ENCODE assay signal across 21 mouse cellular contexts in genomic region chrX:56151396-56151795, GRCm38 (mm10). TPM values are rescaled to one million over a fixed set of nuclear protein-coding genes. Genes with fewer than 3 reads are reported as not detected.
A peak's percentile ranks its signal among the peaks of the same experiment; 100 is the strongest.
DNase-seq lines count a peak whose midpoint lies in the region; ATAC-seq and TF ChIP-seq lines count a peak whose summit lies in the region.
"Had no signal": no experiment of that assay in that cellular context is flagged by ENCODE, and none has a peak within 500 bp of the region (broad histone marks: within the 10 kb centered on the region; RNA-seq: fewer than 3 reads in every experiment).

No protein-coding gene starts in this region.

- no peak for TF ChIP-seq POLR2A in kidney, adult 2 months (IDR thresholded peaks at IDR 0.05; ENCODE audit: low read depth, low read length)

- peak; percentile 0 for DNase-seq in kidney, postnatal 0 days (ENCODE audit: low spot score)
- no peak for DNase-seq in kidney, adult 2 months
- DNase-seq in embryonic facial prominence, embryonic 10.5 days (ENCODE audit: low spot score): peak; percentile 6
- DNase-seq in retina, embryonic 14.5 days (ENCODE audit: low spot score): peak; percentile 41
- no peak for DNase-seq in gastrocnemius, postnatal 10 days
- no peak for DNase-seq in ovary, adult 18-20 months (ENCODE audit: low spot score)
- DNase-seq: adrenal gland, adult 2 months; cerebellum, adult 18-20 months; gastrocnemius, adult 2 months; heart, adult 11 months; heart, postnatal 4 days; kidney, postnatal 14 days; lung, postnatal 10 days had no signal

- no peaks in the 10 kb centered on the region for H3K9me3 ChIP-seq in kidney, postnatal 0 days (replicated peaks; ENCODE audit: low read length)
- H3K9me3 ChIP-seq in embryonic facial prominence, embryonic 10.5 days: no peaks in the 10 kb centered on the region
- no peaks in the 10 kb centered on the region for H3K9me3 ChIP-seq in midbrain, embryonic 13.5 days
- H3K9me3 ChIP-seq: embryonic facial prominence, embryonic 15.5 days; forebrain, embryonic 10.5 days; liver, embryonic 15.5 days; stomach, embryonic 15.5 days had no signal

- no peak overlapping the region for H3K9ac ChIP-seq in kidney, postnatal 0 days (ENCODE audit: low read depth, low read length)
- H3K9ac ChIP-seq in midbrain, embryonic 13.5 days (replicated peaks): no peak overlapping the region
- H3K9ac ChIP-seq: embryonic facial prominence, embryonic 15.5 days; liver, embryonic 15.5 days; stomach, embryonic 15.5 days had no signal

- peak; percentile 57; the same call in 1 of the 2 replicates for ATAC-seq in kidney, postnatal 0 days (replicated peaks; ENCODE audit: low FRiP score, low read depth)
- ATAC-seq in midbrain, embryonic 13.5 days: peak; percentile 94
- ATAC-seq in megakaryocyte-erythroid progenitor cell, adult 5-6 weeks (replicated peaks; ENCODE audit: low FRiP score, low TSS enrichment, poor library complexity, severe bottlenecking): no peak
- ATAC-seq: intestine, postnatal 0 days; Patski had no signal

- H3K27me3 ChIP-seq in kidney, postnatal 0 days (ENCODE audit: insufficient read depth, low read length): no peaks in the 10 kb centered on the region
- H3K27me3 ChIP-seq in kidney, adult 2 months (replicated peaks; ENCODE audit: control insufficient read depth, insufficient read depth, low read length): no peaks in the 10 kb centered on the region
- H3K27me3 ChIP-seq in embryonic facial prominence, embryonic 10.5 days (replicated peaks; ENCODE audit: low read depth, poor library complexity, severe bottlenecking): no peaks in the 10 kb centered on the region
- H3K27me3 ChIP-seq in midbrain, embryonic 13.5 days: no peaks in the 10 kb centered on the region
- H3K27me3 ChIP-seq: embryonic facial prominence, embryonic 15.5 days; liver, embryonic 15.5 days; Patski; stomach, embryonic 15.5 days had no signal

- WGBS in kidney, postnatal 0 days: 75% methylated on average over 2 of the region's 2 CpGs
- WGBS in kidney, adult 2 months: 72% methylated on average over 2 of the region's 2 CpGs
- 87% methylated on average over 2 of the region's 2 CpGs for WGBS in embryonic facial prominence, embryonic 10.5 days
- 90% methylated on average over 2 of the region's 2 CpGs for WGBS in midbrain, embryonic 13.5 days

- no peak overlapping the region for H3K27ac ChIP-seq in kidney, postnatal 0 days
- no peak overlapping the region for H3K27ac ChIP-seq in kidney, adult 2 months (ENCODE audit: insufficient read depth, low read depth, low read length)
- no peak overlapping the region for H3K27ac ChIP-seq in embryonic facial prominence, embryonic 10.5 days (replicated peaks)
- no peak overlapping the region for H3K27ac ChIP-seq in midbrain, embryonic 13.5 days
- H3K27ac ChIP-seq: embryonic facial prominence, embryonic 15.5 days; forebrain, embryonic 10.5 days; gastrocnemius, adult 2 months; liver, embryonic 15.5 days; stomach, embryonic 15.5 days had no signal

- H3K36me3 ChIP-seq in kidney, postnatal 0 days (ENCODE audit: insufficient read depth, low read length): no peaks in the 10 kb centered on the region
- H3K36me3 ChIP-seq in kidney, adult 2 months (ENCODE audit: control insufficient read depth, insufficient read depth, low read length): no peaks in the 10 kb centered on the region
- no peaks in the 10 kb centered on the region for H3K36me3 ChIP-seq in embryonic facial prominence, embryonic 10.5 days (replicated peaks)
- H3K36me3 ChIP-seq in midbrain, embryonic 13.5 days: no peaks in the 10 kb centered on the region
- H3K36me3 ChIP-seq: embryonic facial prominence, embryonic 15.5 days; forebrain, embryonic 10.5 days; liver, embryonic 15.5 days; stomach, embryonic 15.5 days had no signal

- no peak overlapping the region for H3K4me2 ChIP-seq in kidney, postnatal 0 days (ENCODE audit: low read length)
- no peak overlapping the region for H3K4me2 ChIP-seq in midbrain, embryonic 13.5 days (replicated peaks)
- H3K4me2 ChIP-seq: embryonic facial prominence, embryonic 15.5 days; liver, embryonic 15.5 days; stomach, embryonic 15.5 days had no signal

- H3K4me1 ChIP-seq in kidney, postnatal 0 days (replicated peaks; ENCODE audit: insufficient read depth, low read length): no peaks in the 10 kb centered on the region
- H3K4me1 ChIP-seq in kidney, adult 2 months (ENCODE audit: control insufficient read depth, insufficient read depth, low read length): no peaks in the 10 kb centered on the region
- no peaks in the 10 kb centered on the region for H3K4me1 ChIP-seq in embryonic facial prominence, embryonic 10.5 days
- H3K4me1 ChIP-seq in midbrain, embryonic 13.5 days (replicated peaks): no peaks in the 10 kb centered on the region
- H3K4me1 ChIP-seq: embryonic facial prominence, embryonic 15.5 days; forebrain, embryonic 10.5 days; liver, embryonic 15.5 days; stomach, embryonic 15.5 days had no signal

- H3K4me3 ChIP-seq in kidney, postnatal 0 days (replicated peaks; ENCODE audit: low read depth, low read length): no peak overlapping the region
- no peak overlapping the region for H3K4me3 ChIP-seq in kidney, adult 2 months (ENCODE audit: insufficient read depth, low read depth, low read length)
- no peak overlapping the region for H3K4me3 ChIP-seq in embryonic facial prominence, embryonic 10.5 days
- H3K4me3 ChIP-seq in midbrain, embryonic 13.5 days (replicated peaks): no peak overlapping the region
- H3K4me3 ChIP-seq: embryonic facial prominence, embryonic 15.5 days; forebrain, embryonic 10.5 days; gastrocnemius, adult 2 months; liver, embryonic 15.5 days; stomach, embryonic 15.5 days had no signal

- TF ChIP-seq CTCF in kidney, postnatal 0 days (IDR thresholded peaks at IDR 0.05; ENCODE audit: low read depth): no peak
- no peak for TF ChIP-seq CTCF in kidney, adult 2 months (conservative IDR thresholded peaks at IDR 0.05; ENCODE audit: insufficient read depth, insufficient read length, low read depth, low read length)

RNA-seq across cellular contexts. Expression of gene 3830403N18Rik, which starts 15.0 kb away (rescaled TPM):
- 0.55 and 0.57 TPM in 2 replicates for polyA plus RNA-seq in kidney, postnatal 0 days (2015; fragmentation: Nextera tagmentation; extraction: Ambion mirVana)
- not detected in 2 replicates for polyA plus RNA-seq in kidney, adult 2 months (2012; rRNA removed)
- polyA plus RNA-seq in embryonic facial prominence, embryonic 10.5 days (2016; fragmentation: Nextera tagmentation; extraction: Ambion mirVana): 0.31 and 0.34 TPM in 2 replicates
- 0.34 and 0.47 TPM in 2 replicates for polyA plus RNA-seq in midbrain, embryonic 13.5 days (2015; fragmentation: Nextera tagmentation; extraction: Ambion mirVana)
- under 1 TPM in 1 of 2 experiments, not detected in 1; 0.32 TPM for total RNA-seq in gastrocnemius, postnatal 10 days (2021)
- 1.4 and 6.2 TPM in 2 replicates for total RNA-seq in megakaryocyte-erythroid progenitor cell, adult 5-6 weeks (2014; fragmentation: Nextera tagmentation)
- 4.6 and 6.6 TPM in 2 replicates for total RNA-seq in megakaryocyte-erythroid progenitor cell, adult 5-6 weeks (2017)
- total RNA-seq: gastrocnemius, adult 2 months had no signal
- polyA plus RNA-seq: adrenal gland, adult 2 months had no signal

Comparison
In these comparisons a context has a peak if more than half of its experiments do, and no peak if none do; other contexts are left out.
1. DNase-seq: peak in kidney, postnatal 0 days (single experiment), embryonic facial prominence, embryonic 10.5 days (single experiment) and retina, embryonic 14.5 days (single experiment); none in kidney, adult 2 months (single experiment), gastrocnemius, postnatal 10 days (single experiment) and ovary, adult 18-20 months (single experiment).